Mouse (Mus musculus): ENCODE results near the gene Slc35e2. TPM values are rescaled to one million over a fixed set of nuclear protein-coding genes. Genes with fewer than 3 reads are reported as not detected.
"Not testable (repeated sequence)": the region's sequence is repeated elsewhere in the genome, so short reads cannot be mapped to it uniquely, and the experiment has no call there.

The Slc35e2 gene
- total RNA-seq, 2 experiments from 2014 or later, result 3.3 to 5.7 TPM

DNA sequence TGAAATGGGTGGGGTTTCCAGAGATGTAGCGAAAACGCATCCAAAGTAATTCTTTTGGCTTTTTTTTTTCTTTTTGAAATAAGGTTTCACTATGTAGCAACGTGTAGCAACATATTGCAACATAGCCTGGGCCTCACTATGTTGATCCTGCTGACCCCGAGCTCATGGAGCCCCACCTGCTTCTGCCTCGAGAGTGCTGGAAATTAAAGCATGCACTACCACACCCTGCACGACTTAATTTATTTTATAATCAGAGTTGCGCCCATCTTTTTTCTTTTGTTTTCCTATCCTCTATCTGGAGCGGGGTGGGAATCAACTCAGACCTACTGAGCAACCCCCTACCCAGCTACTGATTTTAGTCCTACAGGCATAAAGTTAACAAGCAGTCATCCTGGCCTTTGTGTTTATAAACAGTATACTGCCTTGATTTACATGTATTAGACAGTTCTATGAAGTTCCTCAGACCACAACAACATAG, 68.4 kb downstream of the Slc35e2 start:
- TF ChIP-seq CTCF (IDR thresholded peaks at IDR 0.05), result no peak
- DNase-seq, result no peak
- intact Hi-C loops (cut with DNase I), result loop anchor here (5.0 kb wide), 1 partner anchor 42 kb away; no protein-coding TSS in a partner anchor
- Histone ChIP-seq H3K4me3 (peak overlapping the region; percentile 98), H3K27ac (peak overlapping the region; percentile 95)

DNA sequence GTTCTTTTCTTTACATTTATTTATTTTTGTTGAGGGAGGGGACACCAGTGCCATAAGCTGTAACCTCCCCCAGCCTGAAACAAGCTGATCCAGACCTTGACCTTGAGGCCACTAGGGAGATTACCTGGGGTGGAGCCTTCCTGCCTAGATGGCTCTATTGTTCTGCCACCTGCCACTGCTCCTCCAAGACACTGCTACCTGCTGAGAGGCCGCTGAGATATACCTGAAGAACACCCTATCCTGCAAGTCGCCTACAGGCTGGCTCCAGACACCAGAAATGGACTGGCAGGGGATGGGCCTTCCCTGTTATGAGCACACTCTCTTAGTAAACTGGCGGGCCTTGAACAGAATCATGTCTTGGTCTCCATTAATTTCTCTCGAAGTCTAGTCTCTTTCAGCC, 69.0 kb downstream of the Slc35e2 start:
- DNase-seq; H3K27ac ChIP-seq; intact Hi-C loops (cut with DNase I); H3K4me3 ChIP-seq: not testable (repeated sequence)

- no peak overlapping the region for H3K27ac ChIP-seq
- TF ChIP-seq CTCF (IDR thresholded peaks at IDR 0.05), result no peak
- intact Hi-C loops (cut with DNase I), result no loop called here
- no peak overlapping the region for H3K4me3 ChIP-seq
- no peak for DNase-seq
These were observed 70.9 kb downstream of the Slc35e2 start for GRCm38 (mm10) chr4:155672082-155672481.

Other genes starting within 250 kb of the Slc35e2 start
- 1 to 10 TPM; 1.1 to 2.1 TPM for gene Prkcz, start 240.1 kb upstream of the Slc35e2 start, total RNA-seq (2021)
- under 1 TPM; 0.20 TPM for gene Gabrd, start 203.3 kb upstream of the Slc35e2 start, total RNA-seq (2021)
- gene Cfap74, start 192.2 kb upstream of the Slc35e2 start, total RNA-seq (2021), result 1 to 10 TPM in 1 of 2 experiments, under 1 TPM in 1; 0.23 to 1.0 TPM
- 100 to 1,000 TPM; 215 to 248 TPM for gene Tmem52, start 132.3 kb upstream of the Slc35e2 start, total RNA-seq (2021)
- 10 to 100 TPM; 48.8 to 75.8 TPM for gene Gnb1, start 110.1 kb upstream of the Slc35e2 start, total RNA-seq (2021)
- gene Nadk, start 39.0 kb upstream of the Slc35e2 start, total RNA-seq (2021), result 10 to 100 TPM; 16.4 to 21.5 TPM
- 10 to 100 TPM; 28.4 to 32.0 TPM for gene Cdk11b, start 23.4 kb downstream of the Slc35e2 start, total RNA-seq (2021)
- not detected for gene Gm10563, start 44.0 kb downstream of the Slc35e2 start, total RNA-seq (2021)
- gene Mmp23, start 52.0 kb downstream of the Slc35e2 start, total RNA-seq (2021), result 1 to 10 TPM in 1 of 2 experiments, under 1 TPM in 1; 0.64 to 3.0 TPM
- 10 to 100 TPM; 17.7 to 19.8 TPM for gene Mib2, start 67.8 kb downstream of the Slc35e2 start, total RNA-seq (2021)
- gene Fndc10, start 92.9 kb downstream of the Slc35e2 start, total RNA-seq (2021), result 1 to 10 TPM; 1.0 to 1.5 TPM
- gene Ssu72, start 103.4 kb downstream of the Slc35e2 start, total RNA-seq (2021), result 10 to 100 TPM; 42.3 to 44.5 TPM
- gene Tmem240, start 133.4 kb downstream of the Slc35e2 start, total RNA-seq (2021), result under 1 TPM; 0.41 to 0.67 TPM
- gene Atad3a, start 159.7 kb downstream of the Slc35e2 start, total RNA-seq (2021), result 10 to 100 TPM; 25.4 to 35.3 TPM
- 1 to 10 TPM; 4.8 to 7.4 TPM for gene Vwa1, start 173.3 kb downstream of the Slc35e2 start, total RNA-seq (2021)
- gene Tmem88b, start 184.5 kb downstream of the Slc35e2 start, total RNA-seq (2021), result 1 to 10 TPM in 1 of 2 experiments, under 1 TPM in 1; 0.66 to 1.1 TPM
- not detected for gene Ankrd65, start 189.0 kb downstream of the Slc35e2 start, total RNA-seq (2021)
- gene Mrpl20, start 201.5 kb downstream of the Slc35e2 start, total RNA-seq (2021), result 10 to 100 TPM; 39.0 to 52.7 TPM
- 10 to 100 TPM; 26.4 to 27.0 TPM for gene Ccnl2, start 211.1 kb downstream of the Slc35e2 start, total RNA-seq (2021)
- gene Aurkaip1, start 229.9 kb downstream of the Slc35e2 start, total RNA-seq (2021), result 10 to 100 TPM; 74.0 to 89.8 TPM
- gene Mxra8, start 238.3 kb downstream of the Slc35e2 start, total RNA-seq (2021), result 10 to 100 TPM; 26.4 to 31.3 TPM
- 100 to 1,000 TPM; 116 to 122 TPM for gene Dvl1, start 246.0 kb downstream of the Slc35e2 start, total RNA-seq (2021)